Comparison of ENCODE assay signal across 8 mouse cellular contexts in genomic region chr9:110117779-110118139, GRCm38 (mm10). TPM values are rescaled to one million over a fixed set of nuclear protein-coding genes. Genes with fewer than 3 reads are reported as not detected.
A peak's percentile ranks its signal among the peaks of the same experiment; 100 is the strongest.
DNase-seq lines count a peak whose midpoint lies in the region; ATAC-seq and TF ChIP-seq lines count a peak whose summit lies in the region.

Dhx30 (minus strand) TSS chr9:110117830.

- no peak for ATAC-seq in Patski
- peak; percentile 31 for ATAC-seq in forebrain, embryonic 16.5 days
- peak; percentile 38; the same call in 1 of the 2 replicates for ATAC-seq in hindbrain, embryonic 14.5 days (ENCODE audit: low FRiP score)
- ATAC-seq in liver, embryonic 14.5 days (ENCODE audit: insufficient read depth) = no peak

- H3K27ac ChIP-seq in cerebellum, adult 2 months (ENCODE audit: insufficient read depth, low read length) = peak within 1 kb of the TSS; percentile 87
- peak within 1 kb of the TSS; percentile 94 for H3K27ac ChIP-seq in forebrain, embryonic 16.5 days (ENCODE audit: low read length)
- peak within 1 kb of the TSS; percentile 93 for H3K27ac ChIP-seq in hindbrain, embryonic 14.5 days
- H3K27ac ChIP-seq in liver, embryonic 14.5 days = peak within 1 kb of the TSS; percentile 79

- peaks cover 5% of the 10 kb centered on the region for H3K4me1 ChIP-seq in cerebellum, adult 2 months (ENCODE audit: control insufficient read depth, insufficient read depth, low read length)
- H3K4me1 ChIP-seq in forebrain, embryonic 16.5 days (replicated peaks; ENCODE audit: control insufficient read depth, insufficient read depth, low read length) = peaks cover 18% of the 10 kb centered on the region
- peaks cover 16% of the 10 kb centered on the region for H3K4me1 ChIP-seq in hindbrain, embryonic 14.5 days (replicated peaks; ENCODE audit: control insufficient read depth, insufficient read depth, low read length)
- peaks cover 10 to 14% of the 10 kb centered on the region in 2 experiments for H3K4me1 ChIP-seq in liver, embryonic 14.5 days (replicated peaks; ENCODE audit: control insufficient read depth in 2 of 2, insufficient read depth in 2 of 2, low read length in 1 of 2)

- in situ Hi-C loops in Patski (cut with MboI; ENCODE audit: low pct_unique_long_range_greater_than_20kb) = no loop called here

- H3K27me3 ChIP-seq in cerebellum, adult 2 months (ENCODE audit: control insufficient read depth, insufficient read depth, low read length) = no peaks in the 10 kb centered on the region
- H3K27me3 ChIP-seq in Patski = no peaks in the 10 kb centered on the region
- no peaks in the 10 kb centered on the region for H3K27me3 ChIP-seq in forebrain, embryonic 16.5 days (replicated peaks; ENCODE audit: control insufficient read depth, insufficient read depth, low read length)
- H3K27me3 ChIP-seq in hindbrain, embryonic 14.5 days (ENCODE audit: control insufficient read depth, insufficient read depth, low read length) = no peaks in the 10 kb centered on the region
- H3K27me3 ChIP-seq in liver, embryonic 14.5 days (ENCODE audit: control insufficient read depth, insufficient read depth, low read length) = no peaks in the 10 kb centered on the region

- H3K36me3 ChIP-seq in forebrain, embryonic 16.5 days (ENCODE audit: control insufficient read depth, insufficient read depth) = peaks cover 4% of the 10 kb centered on the region
- peaks cover 25% of the 10 kb centered on the region for H3K36me3 ChIP-seq in hindbrain, embryonic 14.5 days (replicated peaks; ENCODE audit: control insufficient read depth, insufficient read depth)
- peaks cover 1% of the 10 kb centered on the region for H3K36me3 ChIP-seq in liver, embryonic 14.5 days (replicated peaks; ENCODE audit: control insufficient read depth, insufficient read depth, low read depth)

- H3K4me2 ChIP-seq in forebrain, embryonic 16.5 days (ENCODE audit: low read length) = peak within 1 kb of the TSS; percentile 88
- peak within 1 kb of the TSS; percentile 72 for H3K4me2 ChIP-seq in hindbrain, embryonic 14.5 days (replicated peaks)
- peak within 1 kb of the TSS; percentile 87 for H3K4me2 ChIP-seq in liver, embryonic 14.5 days (ENCODE audit: low read depth)

- no peaks in the 10 kb centered on the region for H3K9me3 ChIP-seq in forebrain, embryonic 16.5 days (ENCODE audit: control insufficient read depth, low read length)
- H3K9me3 ChIP-seq in hindbrain, embryonic 14.5 days (ENCODE audit: control insufficient read depth, low read length) = no peaks in the 10 kb centered on the region
- H3K9me3 ChIP-seq in liver, embryonic 14.5 days (ENCODE audit: control insufficient read depth, low read length) = no peaks in the 10 kb centered on the region

- WGBS in cerebellum, adult 2 months = under 1% methylated on average over 17 of the region's 17 CpGs
- 1% methylated on average over 17 of the region's 17 CpGs for WGBS in forebrain, embryonic 16.5 days
- under 1% methylated on average over 17 of the region's 17 CpGs for WGBS in hindbrain, embryonic 14.5 days
- under 1% methylated on average over 17 of the region's 17 CpGs for WGBS in liver, embryonic 14.5 days (ENCODE audit: insufficient replicate concordance)

- peak within 1 kb of the TSS; percentile 97 for H3K9ac ChIP-seq in forebrain, embryonic 16.5 days (replicated peaks; ENCODE audit: low read depth, low read length)
- H3K9ac ChIP-seq in hindbrain, embryonic 14.5 days = peak within 1 kb of the TSS; percentile 90
- peak within 1 kb of the TSS; percentile 94 for H3K9ac ChIP-seq in liver, embryonic 14.5 days (replicated peaks)

- no peak for TF ChIP-seq POLR2A in cerebellum, adult 2 months (IDR thresholded peaks at IDR 0.05; ENCODE audit: borderline replicate concordance, insufficient read depth, low read length)

- TF ChIP-seq CTCF in cerebellum, adult 2 months (IDR thresholded peaks at IDR 0.05; ENCODE audit: borderline replicate concordance, insufficient read depth, low read depth, low read length) = no peak
- TF ChIP-seq CTCF in Patski (IDR thresholded peaks at IDR 0.05) = no peak
- TF ChIP-seq CTCF in liver, embryonic 14.5 days (IDR thresholded peaks at IDR 0.05; ENCODE audit: low read depth) = no peak

- DNase-seq in cerebellum, adult 2 months = no peak
- no peak for DNase-seq in cerebellum, adult 8-10 months
- no peak for DNase-seq in Patski (ENCODE audit: low read depth, low spot score)
- DNase-seq in hindbrain, embryonic 14.5 days (ENCODE audit: low spot score) = no peak
- no peak for DNase-seq in liver, embryonic 14.5 days (ENCODE audit: low read depth in 3 of 3, low spot score in 3 of 3)
- no peak for DNase-seq in urinary bladder, postnatal 36 days (ENCODE audit: low spot score in 2 of 2)
- DNase-seq in ovary, postnatal 14 days (ENCODE audit: low spot score) = no peak

- H3K4me3 ChIP-seq in cerebellum, adult 2 months (replicated peaks; ENCODE audit: insufficient read depth, low read depth, low read length) = peak within 1 kb of the TSS; percentile 92
- peak within 1 kb of the TSS; percentile 96 for H3K4me3 ChIP-seq in forebrain, embryonic 16.5 days (replicated peaks; ENCODE audit: low read length)
- H3K4me3 ChIP-seq in hindbrain, embryonic 14.5 days (replicated peaks; ENCODE audit: low read length) = peak within 1 kb of the TSS; percentile 79
- peak within 1 kb of the TSS; percentile 85 to 93 for H3K4me3 ChIP-seq in liver, embryonic 14.5 days (ENCODE audit: insufficient read depth in 1 of 2, low read depth in 2 of 2, low read length in 2 of 2)

- CTCF ChIA-PET in Patski (lab: Charles Lee) = interaction anchor here (1.1 to 1.8 kb wide), 3 partner anchors 9 to 13 kb away, joined by 3 to 6 read pairs (median 3); no protein-coding TSS in a partner anchor

- TF ChIP-seq EP300 in liver, embryonic 14.5 days (IDR thresholded peaks at IDR 0.05; ENCODE audit: low read depth) = no peak

- POLR2A ChIA-PET in Patski (lab: Charles Lee) = interaction anchor here (0.7 kb wide), 1 partner anchor 11 kb away, joined by 3 read pairs; no protein-coding TSS in a partner anchor

RNA-seq across cellular contexts. Expression of gene Dhx30, which starts in this region (rescaled TPM):
- polyA plus RNA-seq in cerebellum, adult 2 months (2012; rRNA removed) = 154 and 155 TPM in 2 replicates
- 120 TPM for polyA plus RNA-seq in Patski (2021)
- polyA plus RNA-seq in forebrain, embryonic 16.5 days (2015; fragmentation: Nextera tagmentation; extraction: Ambion mirVana) = 221 and 253 TPM in 2 replicates
- polyA plus RNA-seq in hindbrain, embryonic 14.5 days (2014; fragmentation: Nextera tagmentation; extraction: Ambion mirVana) = 153 and 155 TPM in 2 replicates
- 21.3 and 24.9 TPM in 2 replicates for polyA plus RNA-seq in liver, embryonic 14.5 days (2012; rRNA removed)
- polyA plus RNA-seq in liver, embryonic 14.5 days (2014; fragmentation: Nextera tagmentation; extraction: Ambion mirVana) = 27.4 and 37.1 TPM in 2 replicates

Comparison
In these comparisons a context has a peak if more than half of its experiments do, and no peak if none do; other contexts are left out.
1. ATAC-seq: peak in forebrain, embryonic 16.5 days (single experiment) and hindbrain, embryonic 14.5 days (single experiment); none in Patski (single experiment) and liver, embryonic 14.5 days (single experiment).
2. Peak in every context shown above with its lines, with median percentiles within 50 percentile points of each other: H3K27ac ChIP-seq, H3K4me3 ChIP-seq, H3K4me2 ChIP-seq and H3K9ac ChIP-seq.